Mouse (Mus musculus): ENCODE results near the gene Rin3. TPM values are rescaled to one million over a fixed set of nuclear protein-coding genes. Genes with fewer than 3 reads are reported as not detected.

Rin3 gene
- total RNA-seq, 2 experiments from 2014 or later: 2.5 to 3.1 TPM

- DNase-seq (ENCODE audit: extremely low spot score in 1 of 2, low spot score in 1 of 2): no peak
Measured at GRCm38 (mm10) chr12:102299209-102299608, 16.4 kb downstream of the Rin3 start.

- DNase-seq (ENCODE audit: extremely low spot score in 1 of 2, low spot score in 1 of 2): no peak
Measured at GRCm38 (mm10) chr12:102301585-102301984, 18.7 kb downstream of the Rin3 start.

GRCm38 (mm10) chr12:102302322-102302721 lies 19.5 kb downstream of the Rin3 start:
- DNase-seq (ENCODE audit: extremely low spot score in 1 of 2, low spot score in 1 of 2): no peak

DNA sequence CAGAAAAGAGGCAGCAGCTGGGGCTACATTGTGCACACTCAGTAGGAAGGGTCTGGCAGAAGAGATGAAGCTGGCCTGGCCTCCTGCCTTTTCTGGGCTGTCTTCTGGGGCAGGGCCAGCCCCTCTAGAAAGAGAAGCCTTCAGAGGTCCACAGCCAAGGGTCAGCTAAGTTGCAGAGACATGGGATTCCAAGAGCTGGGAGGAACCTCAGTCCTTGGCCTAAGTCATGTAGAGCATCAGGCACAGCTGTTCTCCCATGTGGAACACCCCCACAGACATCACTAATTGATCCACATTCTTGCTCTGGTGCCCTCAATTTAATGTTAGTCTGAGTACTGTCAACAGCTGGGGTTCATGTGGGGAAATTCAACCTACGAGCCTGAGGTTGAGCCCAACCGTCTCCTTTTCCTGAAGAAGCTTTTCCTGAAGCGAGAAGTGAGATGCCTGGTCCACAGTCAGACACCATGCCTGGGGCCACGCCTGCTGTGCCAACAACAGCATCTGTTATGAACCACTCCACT lies 20.0 kb downstream of the Rin3 start:
- no peak for DNase-seq (ENCODE audit: extremely low spot score in 1 of 2, low spot score in 1 of 2)

GRCm38 (mm10) chr12:102303867-102304266 lies 21.0 kb downstream of the Rin3 start:
- no peak for DNase-seq (ENCODE audit: extremely low spot score in 1 of 2, low spot score in 1 of 2)

DNA sequence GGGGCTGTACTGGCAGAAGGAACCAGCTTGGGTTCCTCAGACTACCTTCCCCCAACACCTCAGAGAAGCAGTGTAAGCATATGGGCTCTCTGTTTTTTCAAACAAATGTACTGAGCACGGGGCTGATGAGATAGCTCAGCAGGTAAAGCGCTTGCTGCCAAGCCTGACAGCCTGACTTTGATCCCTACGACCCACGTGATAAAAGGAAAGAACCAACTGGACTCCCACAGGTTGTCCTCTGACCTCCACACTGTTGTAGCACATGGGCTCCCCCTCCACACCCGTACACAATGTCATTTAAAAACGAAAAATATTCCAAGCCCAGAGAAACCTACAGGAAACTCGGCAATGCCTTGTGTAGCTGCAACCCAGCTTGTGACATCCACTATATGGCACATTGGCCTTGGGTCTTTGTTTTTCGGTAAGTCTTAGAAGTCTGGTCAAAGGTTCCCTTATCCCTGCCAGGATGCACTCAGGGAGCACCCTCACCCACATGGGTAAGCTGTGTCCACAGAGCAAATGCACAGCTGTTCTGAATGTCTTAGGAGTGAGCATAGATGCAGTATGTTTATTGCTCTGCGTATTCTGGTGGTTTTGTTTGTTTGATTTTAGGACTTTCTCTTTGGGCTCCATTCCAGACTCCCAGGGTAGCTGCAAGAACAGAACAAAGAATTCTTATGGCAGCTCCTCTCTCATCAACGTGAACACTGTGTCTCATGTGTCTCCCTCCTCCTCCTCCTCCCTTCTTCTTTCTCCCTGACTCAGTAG lies 22.4 kb downstream of the Rin3 start:
- DNase-seq (ENCODE audit: extremely low spot score in 1 of 2, low spot score in 1 of 2): no peak

DNA sequence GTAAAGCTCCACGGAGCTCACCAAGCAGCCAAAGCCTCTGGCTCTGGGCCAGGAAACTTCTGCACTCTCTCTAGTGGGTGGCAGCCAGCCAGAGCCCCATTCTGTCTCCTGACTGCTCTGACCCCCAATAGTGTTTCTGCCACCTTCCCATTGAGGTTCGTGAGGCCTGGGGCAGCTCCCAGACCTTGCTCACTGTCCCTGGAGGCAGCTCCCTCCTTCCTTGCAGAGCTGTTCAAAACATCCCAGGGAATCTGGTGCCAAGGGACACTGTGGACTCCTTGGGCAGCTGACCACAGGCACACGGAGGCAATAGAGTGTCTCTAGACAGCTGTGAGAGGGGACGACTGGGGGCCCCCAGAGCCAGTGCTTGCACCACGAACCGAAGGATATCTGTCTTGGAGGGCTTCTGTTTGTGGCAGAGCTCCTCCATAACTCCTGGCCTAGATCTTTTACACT lies 25.2 kb downstream of the Rin3 start:
- DNase-seq (ENCODE audit: extremely low spot score in 1 of 2, low spot score in 1 of 2): peak in 1 of 2 experiments; percentile 35

- peak; percentile 26 to 40 for DNase-seq (ENCODE audit: extremely low spot score in 1 of 2, low spot score in 1 of 2)
Measured at GRCm38 (mm10) chr12:102308457-102309011, 25.7 kb downstream of the Rin3 start.

- no peak for DNase-seq (ENCODE audit: extremely low spot score in 1 of 2, low spot score in 1 of 2)
Measured at GRCm38 (mm10) chr12:102309099-102309799, 26.4 kb downstream of the Rin3 start.

DNA sequence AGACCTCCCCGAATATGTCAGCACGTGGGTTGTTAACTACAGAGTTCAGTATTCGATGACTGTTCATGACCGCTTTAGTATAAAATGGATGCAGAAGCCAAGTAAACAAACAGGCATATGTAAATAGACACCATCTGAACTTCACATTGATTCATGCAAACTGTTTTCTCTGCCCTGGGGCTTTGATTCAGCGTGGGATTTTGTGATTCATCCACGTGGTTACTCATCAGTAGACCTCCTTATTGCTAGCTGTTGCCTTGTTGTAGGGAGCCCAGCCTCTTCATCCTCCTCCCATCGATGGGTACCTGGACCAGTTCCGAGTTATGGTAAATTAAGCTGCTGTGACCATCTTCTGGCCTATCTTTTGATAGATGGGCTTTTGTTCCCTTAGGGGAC lies 26.9 kb downstream of the Rin3 start:
- DNase-seq (ENCODE audit: extremely low spot score in 1 of 2, low spot score in 1 of 2): no peak

DNA sequence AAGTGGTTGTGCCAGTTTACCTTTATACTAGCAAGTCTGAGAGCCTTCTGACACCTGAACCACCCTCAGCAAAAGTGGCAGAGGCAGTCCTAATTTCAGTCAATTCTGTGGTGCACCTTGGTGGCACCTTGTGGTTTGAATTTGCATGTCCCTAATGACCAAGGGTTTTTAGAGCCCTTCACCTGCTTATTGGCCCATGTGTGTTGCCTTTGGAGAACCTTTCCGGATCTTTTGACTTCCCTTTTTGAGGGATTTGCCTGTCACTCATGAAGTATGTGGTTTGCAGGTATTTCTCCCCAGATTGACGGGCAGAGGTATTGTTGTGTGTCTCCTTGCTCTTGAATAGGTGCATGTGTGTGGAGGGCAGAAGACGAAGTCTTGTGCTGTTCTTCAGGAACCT lies 27.4 kb downstream of the Rin3 start:
- no peak for DNase-seq (ENCODE audit: extremely low spot score in 1 of 2, low spot score in 1 of 2)

GRCm38 (mm10) chr12:102311454-102311853 lies 28.6 kb downstream of the Rin3 start:
- DNase-seq (ENCODE audit: extremely low spot score in 1 of 2, low spot score in 1 of 2): no peak

DNA sequence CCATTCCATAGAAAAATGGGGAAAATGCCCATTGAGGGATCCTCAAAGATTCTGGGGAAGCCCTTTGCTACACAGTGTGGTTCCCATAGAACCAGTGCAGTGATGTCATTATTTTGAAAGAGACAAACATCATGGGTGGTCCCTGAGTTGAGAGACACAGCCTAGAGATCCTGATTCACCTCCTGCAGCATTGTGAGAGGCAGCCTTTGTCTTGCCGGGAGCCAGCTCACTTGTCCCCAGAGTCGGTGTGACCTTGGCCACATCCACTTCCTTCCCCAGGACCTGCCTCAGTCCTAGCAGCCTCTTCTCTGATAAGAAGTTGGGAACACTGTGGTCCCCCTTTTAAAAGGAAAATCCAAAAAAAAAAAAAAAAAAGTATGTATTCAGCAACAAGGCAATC lies 36.3 kb downstream of the Rin3 start:
- no peak for DNase-seq (ENCODE audit: extremely low spot score in 1 of 2, low spot score in 1 of 2)

DNA sequence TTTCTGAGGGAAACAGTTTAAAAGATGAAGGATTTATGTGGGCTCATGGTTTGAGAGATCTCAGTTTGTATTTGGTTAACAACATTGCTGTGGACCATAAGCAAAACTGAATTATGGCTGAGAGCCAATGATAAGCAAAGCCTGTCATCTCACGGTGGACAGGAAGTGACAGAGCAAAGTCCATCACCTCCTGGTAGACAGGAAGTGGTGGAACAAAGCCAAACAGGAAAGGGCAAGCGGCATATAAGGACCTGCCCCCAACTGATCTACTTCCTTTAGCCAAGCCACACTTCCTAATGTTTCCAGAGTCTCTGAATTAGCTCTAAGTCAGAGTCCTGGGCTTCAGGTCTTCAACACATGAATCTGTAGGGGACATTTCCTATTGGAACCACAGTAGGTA lies 37.1 kb downstream of the Rin3 start:
- no peak for DNase-seq (ENCODE audit: extremely low spot score in 1 of 2, low spot score in 1 of 2)

DNA sequence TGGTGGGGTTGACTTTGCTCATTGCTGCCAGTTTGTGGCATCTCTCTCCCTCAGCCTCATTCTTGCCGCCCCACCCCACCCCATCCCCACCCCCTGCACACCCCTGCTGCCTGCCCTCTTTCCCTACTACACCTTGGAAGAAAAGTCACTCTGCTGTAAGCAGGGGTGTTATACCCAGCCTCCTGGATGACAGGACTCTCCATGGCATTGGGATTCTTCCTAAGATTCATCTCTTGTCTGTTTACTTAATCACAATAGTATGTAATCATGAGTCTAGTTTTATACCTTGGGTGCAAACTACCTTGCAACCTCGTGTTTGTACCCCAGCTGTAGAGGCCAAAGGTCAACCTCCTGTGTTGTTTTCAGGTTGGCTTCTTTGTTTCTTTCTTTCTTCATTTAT lies 37.5 kb downstream of the Rin3 start:
- no peak for DNase-seq (ENCODE audit: extremely low spot score in 1 of 2, low spot score in 1 of 2)

DNA sequence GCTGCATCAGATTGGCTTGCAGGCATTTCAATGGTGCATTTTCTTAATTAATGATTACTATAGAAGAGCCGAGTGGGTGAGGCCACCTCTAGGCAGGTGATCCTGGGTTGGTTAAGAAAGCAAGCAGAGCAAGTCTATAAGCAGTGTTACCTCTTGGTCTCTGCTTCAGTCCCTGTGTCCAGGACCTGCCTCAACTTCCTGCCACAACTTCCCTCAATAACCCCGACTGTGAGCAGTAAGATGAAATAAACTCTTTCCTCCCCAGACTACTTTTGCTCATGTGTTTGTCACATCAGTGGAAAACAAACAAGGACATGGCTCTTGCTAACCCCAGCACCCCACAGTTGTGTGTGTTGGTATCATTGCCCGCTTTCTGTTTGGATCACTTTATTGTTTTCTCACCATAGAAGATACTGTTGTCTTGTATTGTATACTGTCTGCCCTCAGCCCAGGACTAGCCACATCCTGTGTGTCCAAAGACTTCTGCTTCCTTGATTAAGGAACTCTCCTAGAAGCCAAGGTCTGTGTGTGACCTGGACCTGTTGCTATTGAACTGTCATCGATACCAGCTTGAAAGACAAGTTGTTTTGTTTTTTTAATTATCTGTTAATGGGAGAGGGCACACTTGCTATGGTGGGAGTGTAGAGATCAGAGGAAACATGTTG lies 38.3 kb downstream of the Rin3 start:
- DNase-seq (ENCODE audit: extremely low spot score in 1 of 2, low spot score in 1 of 2): no peak

DNA sequence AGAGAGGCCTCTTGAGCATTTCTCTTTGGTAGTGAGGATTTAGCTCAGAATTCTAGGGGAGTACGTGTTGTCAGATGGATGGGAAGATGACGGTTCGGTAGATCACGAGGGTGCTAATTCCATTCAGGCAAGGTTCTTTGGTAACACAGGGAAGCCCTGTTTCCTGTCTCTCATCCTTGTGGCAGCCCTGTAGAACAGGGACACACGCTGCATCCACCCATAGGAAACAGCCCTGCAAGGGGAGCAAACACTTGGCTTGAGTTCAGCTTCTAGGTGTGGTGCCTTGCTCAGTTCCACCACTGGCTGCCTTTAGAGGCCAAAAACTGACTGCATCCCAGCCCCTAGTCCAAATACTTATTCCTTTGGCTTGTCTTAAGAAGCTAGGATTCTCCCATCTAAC lies 39.0 kb downstream of the Rin3 start:
- no peak for DNase-seq (ENCODE audit: extremely low spot score in 1 of 2, low spot score in 1 of 2)

GRCm38 (mm10) chr12:102323392-102323791 lies 40.5 kb downstream of the Rin3 start:
- no peak for DNase-seq (ENCODE audit: extremely low spot score in 1 of 2, low spot score in 1 of 2)

- no peak for DNase-seq (ENCODE audit: extremely low spot score in 1 of 2, low spot score in 1 of 2)
Measured at GRCm38 (mm10) chr12:102324156-102324885, 41.5 kb downstream of the Rin3 start.

GRCm38 (mm10) chr12:102324886-102325220 lies 42.0 kb downstream of the Rin3 start:
- no peak for DNase-seq (ENCODE audit: extremely low spot score in 1 of 2, low spot score in 1 of 2)

Measured in layer of hippocampus, postnatal 25 days (tissue).